Mouse (Mus musculus) hindbrain, embryonic 10.5 days (tissue): ENCODE data around the gene Trim30d. TPM values are rescaled to one million over a fixed set of nuclear protein-coding genes. Genes with fewer than 3 reads are reported as not detected.
"Not testable (repeated sequence)": the region's sequence is repeated elsewhere in the genome, so short reads cannot be mapped to it uniquely, and the experiment has no call there.

Experiments used
- DNase-seq: peaks from one replicate; pipeline ENCODE4 v3.0.0-alpha.2; 2017; ENCODE audit warnings: low spot score
- H3K27ac ChIP-seq: fragments of 300-500 bp; sonication (generic); 2 replicates; pipeline ENCODE4 v1.5.1; 2016; ENCODE audit warnings: mild to moderate bottlenecking, moderate library complexity
- H3K27me3 ChIP-seq: fragments of 300-500 bp; sonication (generic); 2 replicates; pipeline ENCODE4 v1.6.1; 2016; ENCODE audit warnings: mild to moderate bottlenecking; ENCODE audit not compliant: poor library complexity, insufficient read depth, severe bottlenecking
- H3K36me3 ChIP-seq: fragments of 300-500 bp; sonication (generic); 2 replicates; pipeline ENCODE4 v1.6.1; 2016; ENCODE audit warnings: mild to moderate bottlenecking, moderate library complexity
- H3K4me1 ChIP-seq: fragments of 300-500 bp; sonication (generic); replicated peaks from 2 replicates; pipeline ENCODE4 v1.6.1; 2016; ENCODE audit warnings: mild to moderate bottlenecking
- H3K4me3 ChIP-seq: fragments of 300-500 bp; sonication (generic); 2 replicates; pipeline ENCODE4 v1.5.1; 2016; ENCODE audit warnings: mild to moderate bottlenecking, moderate library complexity
- H3K9me3 ChIP-seq: fragments of 300-500 bp; sonication (generic); 2 replicates; pipeline ENCODE4 v1.6.1; 2016; ENCODE audit warnings: mild to moderate bottlenecking, moderate library complexity
- WGBS: fragments of 180-500 bp; shearing (Covaris S2); methylation state at CpG from one replicate; pipeline ENCODE4 v1.1.7; 2016; 5-methylcytosine and 5-hydroxymethylcytosine counted together
- polyA plus RNA-seq: library from polyadenylated mRNA; unstranded; fragments of >200 nt; fragmentation: Nextera tagmentation; extraction: Ambion mirVana; gene quantifications from 2 replicates; pipeline ENCODE4 v1.2.1, GENCODE M21; 2016

The Trim30d gene
- 0.38 TPM in 1 of 2 replicates, not detected in the other for polyA plus RNA-seq

GRCm38 (mm10) chr7:104507421-104508065 lies at the start of gene Trim30d:
Gene Trim30d (minus strand): TSS chr7:104507849.
- H3K4me3 ChIP-seq, H3K27ac ChIP-seq, H3K9me3 ChIP-seq, H3K27me3 ChIP-seq, H3K36me3 ChIP-seq, H3K4me1 ChIP-seq, DNase-seq: not testable (repeated sequence)

- no peak for DNase-seq
- no peak overlapping the region for H3K4me3 ChIP-seq
- no peaks in the 10 kb centered on the region for H3K27me3 ChIP-seq
- no peaks in the 10 kb centered on the region for H3K36me3 ChIP-seq
- no peak overlapping the region for H3K27ac ChIP-seq
- no peaks in the 10 kb centered on the region for H3K9me3 ChIP-seq
- no peaks in the 10 kb centered on the region for H3K4me1 ChIP-seq
- WGBS = 73% methylated on average over 1 of the region's 1 CpGs
Observed at GRCm38 (mm10) chr7:104552700-104553099, 45.1 kb upstream of the Trim30d start.

GRCm38 (mm10) chr7:104549833-104550232 lies 42.2 kb upstream of the Trim30d start, which contains the start of gene Olfr651:
Gene Olfr651 (plus strand): TSS chr7:104550133.
- no peak for DNase-seq
- Histone ChIP-seq H3K4me1 (no peaks in the 10 kb centered on the region), H3K9me3 (0 out of 2 replicates have a peak, but pooled peaks cover 6% of the 10 kb centered on the region), H3K4me3 (no peak within 1 kb of the TSS), H3K36me3 (no peaks in the 10 kb centered on the region), H3K27me3 (no peaks in the 10 kb centered on the region), H3K27ac (no peak within 1 kb of the TSS)
- WGBS = 79% methylated on average over 5 of the region's 5 CpGs

DNA sequence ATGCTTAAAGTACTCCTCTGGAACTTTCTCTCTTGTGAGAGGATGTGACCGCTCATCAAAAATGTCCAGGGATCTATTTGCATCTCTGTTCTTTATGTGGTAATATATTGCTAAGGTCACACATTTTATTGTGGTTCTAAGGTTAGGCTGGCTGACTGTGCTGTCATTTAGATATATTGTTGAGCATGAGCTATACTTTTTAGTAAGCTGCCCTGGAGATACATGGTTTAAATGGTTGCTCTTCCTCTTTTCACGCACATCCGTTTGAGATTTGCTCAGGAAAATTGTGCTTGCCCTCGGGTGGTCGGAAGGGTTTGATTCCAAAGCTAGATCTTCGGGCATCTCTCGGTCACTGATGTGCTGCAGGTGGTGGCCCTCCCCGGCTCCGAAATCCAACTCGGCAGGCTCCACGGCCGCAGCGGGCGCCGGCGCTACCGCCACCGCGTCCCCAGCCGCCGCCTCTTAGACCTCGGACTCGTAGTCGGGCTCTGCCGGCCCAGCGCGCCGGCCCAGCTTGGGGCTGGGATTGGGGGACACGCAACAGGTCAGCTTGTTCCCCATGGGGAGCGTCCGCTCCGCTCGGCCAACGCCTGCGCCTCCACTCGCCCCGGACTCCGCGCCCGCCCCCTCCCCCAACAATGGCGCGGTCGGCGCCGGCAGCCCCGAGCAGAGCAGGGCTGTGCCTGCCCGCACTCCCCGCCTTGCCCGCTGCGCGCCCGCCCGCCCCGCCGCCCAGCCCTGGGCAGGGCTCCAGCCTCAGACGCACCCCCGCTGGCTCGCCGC lies 5.9 kb downstream of the Trim30d start:
- Histone ChIP-seq H3K9me3 (no peaks in the 10 kb centered on the region), H3K27ac (peak overlapping the region; percentile 81), H3K36me3 (no peaks in the 10 kb centered on the region), H3K4me1 (no peaks in the 10 kb centered on the region), H3K4me3 (peak overlapping the region; percentile 60), H3K27me3 (no peaks in the 10 kb centered on the region)
- 3% methylated on average over 59 of the region's 59 CpGs for WGBS
- DNase-seq = peak; percentile 57

DNA sequence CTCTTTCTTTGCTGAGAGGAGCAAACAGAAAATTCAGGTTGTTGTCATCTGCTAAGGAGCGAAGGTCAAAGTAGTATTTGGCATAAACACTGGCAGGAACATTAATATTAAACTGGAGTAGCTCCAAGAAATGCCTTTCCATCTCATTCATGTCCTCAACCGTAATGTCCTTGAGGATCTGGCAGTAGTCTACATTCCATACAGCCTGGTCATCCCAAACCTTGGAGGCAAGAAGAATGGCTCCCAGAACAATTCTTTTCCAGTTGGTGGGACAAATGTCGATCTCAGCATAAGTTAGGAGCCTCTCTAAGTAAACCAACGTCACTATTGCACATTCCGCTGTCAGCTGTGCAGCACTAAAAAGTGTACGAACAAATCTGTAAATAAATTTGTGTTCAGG lies 6.5 kb downstream of the Trim30d start:
- DNase-seq, H3K4me3 ChIP-seq: not testable (repeated sequence)
- 76% methylated on average over 6 of the region's 6 CpGs for WGBS

GRCm38 (mm10) chr7:104499464-104499863 lies 8.2 kb downstream of the Trim30d start:
- not testable (repeated sequence) for H3K9me3 ChIP-seq, H3K4me3 ChIP-seq, H3K27ac ChIP-seq, H3K4me1 ChIP-seq, H3K27me3 ChIP-seq, H3K36me3 ChIP-seq, DNase-seq
- WGBS = 69% methylated on average over 7 of the region's 8 CpGs

More for the DNA sequence above, 6.5 kb downstream of the Trim30d start:
- H3K36me3 ChIP-seq, H3K27me3 ChIP-seq, H3K9me3 ChIP-seq, H3K4me1 ChIP-seq, H3K27ac ChIP-seq: not testable (repeated sequence)

DNA sequence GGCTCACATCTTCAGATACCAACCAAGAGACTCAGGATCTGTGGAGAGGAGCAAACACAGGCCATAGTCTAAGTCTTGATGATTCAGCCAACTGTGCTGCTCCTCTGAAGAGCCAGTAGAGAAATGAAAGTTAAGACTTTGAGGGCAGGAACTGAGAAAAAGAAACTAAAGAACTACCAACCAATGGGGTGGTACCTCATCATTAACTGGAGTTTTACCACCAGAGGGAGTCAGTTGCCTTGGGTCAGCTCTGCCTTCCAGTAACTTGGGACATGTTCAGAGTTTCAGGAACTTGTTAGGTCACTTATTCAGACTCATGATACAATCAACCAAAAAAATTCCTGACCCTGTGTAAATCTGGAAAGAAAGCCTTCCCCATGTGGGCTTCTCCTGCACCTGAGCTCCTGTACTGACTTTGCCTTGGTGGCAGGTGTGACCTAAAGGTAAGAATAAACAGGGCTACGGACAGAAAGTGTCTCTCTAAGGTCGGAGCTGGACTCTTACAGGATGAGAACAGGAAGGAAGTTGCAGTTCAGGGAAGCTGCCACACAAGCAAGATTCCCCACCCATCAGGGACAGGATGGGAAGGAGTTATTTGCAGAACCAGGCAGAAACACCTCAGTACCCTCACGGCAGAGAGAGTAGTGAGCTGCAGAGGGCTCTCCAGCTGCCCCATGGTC lies 42.4 kb downstream of the Trim30d start, which contains the start of gene Trim30a:
Trim30a (minus strand) TSS at position 129 of the 680 bp plus-strand sequence.
- DNase-seq = no peak
- no peaks in the 10 kb centered on the region for H3K27me3 ChIP-seq
- no peaks in the 10 kb centered on the region for H3K36me3 ChIP-seq
- H3K4me3 ChIP-seq = no peak within 1 kb of the TSS
- 79% methylated on average over 3 of the region's 3 CpGs for WGBS
- H3K27ac ChIP-seq = no peak within 1 kb of the TSS
- H3K9me3 ChIP-seq = no peaks in the 10 kb centered on the region
- no peaks in the 10 kb centered on the region for H3K4me1 ChIP-seq

DNA sequence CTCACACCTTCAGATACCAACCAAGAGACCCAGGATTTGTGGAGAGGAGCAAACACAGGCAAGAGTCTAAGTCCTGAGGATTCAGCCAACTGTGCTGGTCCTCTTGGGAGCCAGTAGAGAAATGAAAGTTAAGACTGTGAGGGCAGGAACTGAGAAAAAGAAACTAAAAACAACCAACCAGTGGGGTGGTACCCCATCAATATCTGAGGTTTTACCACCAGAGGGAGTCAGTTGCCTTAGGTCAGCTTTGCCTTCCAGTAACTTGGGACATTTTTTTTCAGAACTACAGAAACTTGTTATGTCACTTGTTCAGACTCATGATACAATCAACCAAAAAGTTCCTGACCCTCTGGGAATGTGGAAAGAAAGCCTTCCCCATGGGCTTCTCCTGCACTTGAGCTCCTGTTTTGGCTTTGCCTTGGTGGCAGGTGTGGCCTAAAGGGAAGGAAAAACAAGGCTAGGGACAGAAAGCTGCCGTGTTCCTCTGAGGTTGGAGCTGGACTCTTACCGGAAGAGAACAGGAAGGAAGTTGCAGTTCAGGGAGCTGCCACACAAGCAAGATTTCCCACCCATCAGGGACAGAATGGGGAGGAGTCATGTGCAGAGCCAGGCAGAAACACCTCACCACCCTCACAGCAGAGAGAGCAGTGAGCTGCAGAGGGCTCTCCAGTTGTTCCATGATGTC lies 61.5 kb downstream of the Trim30d start:
- Histone ChIP-seq H3K4me3 (no peak overlapping the region), H3K4me1 (no peaks in the 10 kb centered on the region), H3K27ac (no peak overlapping the region), H3K27me3 (no peaks in the 10 kb centered on the region), H3K9me3 (no peaks in the 10 kb centered on the region), H3K36me3 (no peaks in the 10 kb centered on the region)
- 71% methylated on average over 2 of the region's 2 CpGs for WGBS
- no peak for DNase-seq

Other genes starting within 250 kb of the Trim30d start
- gene Trim5, start 219.8 kb downstream of the Trim30d start, polyA plus RNA-seq = 0.13 TPM in 1 of 2 replicates, not detected in the other
- gene Trim12a, start 192.4 kb downstream of the Trim30d start, polyA plus RNA-seq = 1.6 and 2.4 TPM in 2 replicates
- not detected in 2 replicates for gene Trim34b, start 178.4 kb downstream of the Trim30d start, polyA plus RNA-seq
- gene Trim12c, start 154.5 kb downstream of the Trim30d start, polyA plus RNA-seq = 0.51 and 0.67 TPM in 2 replicates
- not detected in 2 replicates for gene Trim30b, start 138.0 kb downstream of the Trim30d start, polyA plus RNA-seq
- gene Trim30c, start 107.0 kb downstream of the Trim30d start, polyA plus RNA-seq = 0.12 TPM in 1 of 2 replicates, not detected in the other
- gene Trim30a, start 42.7 kb downstream of the Trim30d start, polyA plus RNA-seq = 0.26 and 0.56 TPM in 2 replicates
- not detected in 2 replicates for gene Olfr651, start 42.3 kb upstream of the Trim30d start, polyA plus RNA-seq
- gene Olfr652, start 53.1 kb upstream of the Trim30d start, polyA plus RNA-seq = not detected in 2 replicates
- not detected in 2 replicates for gene Olfr653, start 69.5 kb upstream of the Trim30d start, polyA plus RNA-seq
- gene Olfr654, start 79.2 kb upstream of the Trim30d start, polyA plus RNA-seq = not detected in 2 replicates
- not detected in 2 replicates for gene Olfr655, start 93.9 kb upstream of the Trim30d start, polyA plus RNA-seq
- not detected in 2 replicates for gene Olfr656, start 106.1 kb upstream of the Trim30d start, polyA plus RNA-seq
- not detected in 2 replicates for gene Olfr657, start 116.9 kb upstream of the Trim30d start, polyA plus RNA-seq
- 0.08 TPM in 1 of 2 replicates, not detected in the other for gene Olfr658, start 139.5 kb upstream of the Trim30d start, polyA plus RNA-seq
- not detected in 2 replicates for gene Olfr659, start 158.9 kb upstream of the Trim30d start, polyA plus RNA-seq
- not detected in 2 replicates for gene Olfr661, start 178.7 kb upstream of the Trim30d start, polyA plus RNA-seq